Mouse (Mus musculus): ENCODE measurements around the gene Fam186a. TPM values are rescaled to one million over a fixed set of nuclear protein-coding genes. Genes with fewer than 3 reads are reported as not detected.
"Not testable (repeated sequence)": the region's sequence is repeated elsewhere in the genome, so short reads cannot be mapped to it uniquely, and the experiment has no call there.

The Fam186a gene
- polyA plus RNA-seq, 1 experiment from 2014 or later: not detected

GRCm38 (mm10) chr15:99934501-99934900, 32.4 kb downstream of the Fam186a start:
- no peak overlapping the region for H3K27ac ChIP-seq (ENCODE audit: poor library complexity, severe bottlenecking)
- no peak for ATAC-seq (ENCODE audit: insufficient number of reproducible peaks, low FRiP score)
- no peak overlapping the region for H3K9ac ChIP-seq
- no peaks in the 10 kb centered on the region for H3K9me3 ChIP-seq (replicated peaks)
- no peaks in the 10 kb centered on the region for H3K36me3 ChIP-seq
- no peaks in the 10 kb centered on the region for H3K4me1 ChIP-seq (replicated peaks)
- H3K4me2 ChIP-seq: no peak overlapping the region
- no peaks in the 10 kb centered on the region for H3K27me3 ChIP-seq (replicated peaks)
- no peak overlapping the region for H3K4me3 ChIP-seq
- WGBS: 63% methylated on average over 1 of the region's 1 CpGs

GRCm38 (mm10) chr15:99931231-99931630, 35.6 kb downstream of the Fam186a start:
- Histone ChIP-seq H3K27ac (ENCODE audit: poor library complexity, severe bottlenecking) (no peak overlapping the region), H3K36me3 (no peaks in the 10 kb centered on the region), H3K4me3 (no peak overlapping the region), H3K4me1 (replicated peaks) (no peaks in the 10 kb centered on the region), H3K9me3 (replicated peaks) (no peaks in the 10 kb centered on the region), H3K27me3 (replicated peaks) (no peaks in the 10 kb centered on the region), H3K9ac (no peak overlapping the region), H3K4me2 (no peak overlapping the region)
- WGBS: 79% methylated on average over 8 of the region's 8 CpGs
- ATAC-seq (ENCODE audit: insufficient number of reproducible peaks, low FRiP score): no peak

- H3K4me3 ChIP-seq: no peak overlapping the region
- no peaks in the 10 kb centered on the region for H3K9me3 ChIP-seq (replicated peaks)
- no peaks in the 10 kb centered on the region for H3K36me3 ChIP-seq
- H3K27ac ChIP-seq (ENCODE audit: poor library complexity, severe bottlenecking): no peak overlapping the region
- no peaks in the 10 kb centered on the region for H3K27me3 ChIP-seq (replicated peaks)
- no peak overlapping the region for H3K9ac ChIP-seq
- 76% methylated on average over 15 of the region's 15 CpGs for WGBS
- H3K4me1 ChIP-seq (replicated peaks): no peaks in the 10 kb centered on the region
- ATAC-seq (ENCODE audit: insufficient number of reproducible peaks, low FRiP score): no peak
- H3K4me2 ChIP-seq: no peak overlapping the region
Measured at GRCm38 (mm10) chr15:99919601-99920158, 47.2 kb downstream of the Fam186a start.

GRCm38 (mm10) chr15:99917264-99917663, 49.6 kb downstream of the Fam186a start:
- Histone ChIP-seq H3K27ac (ENCODE audit: poor library complexity, severe bottlenecking) (no peak overlapping the region), H3K4me3 (no peak overlapping the region), H3K9me3 (replicated peaks) (no peaks in the 10 kb centered on the region), H3K9ac (no peak overlapping the region), H3K27me3 (replicated peaks) (no peaks in the 10 kb centered on the region), H3K36me3 (no peaks in the 10 kb centered on the region), H3K4me1 (replicated peaks) (no peaks in the 10 kb centered on the region), H3K4me2 (no peak overlapping the region)
- 73% methylated on average over 3 of the region's 3 CpGs for WGBS
- ATAC-seq (ENCODE audit: insufficient number of reproducible peaks, low FRiP score): no peak

GRCm38 (mm10) chr15:99914613-99915012, 52.2 kb downstream of the Fam186a start:
- no peaks in the 10 kb centered on the region for H3K36me3 ChIP-seq
- no peak overlapping the region for H3K4me2 ChIP-seq
- no peak overlapping the region for H3K9ac ChIP-seq
- ATAC-seq (ENCODE audit: insufficient number of reproducible peaks, low FRiP score): no peak
- H3K4me3 ChIP-seq: no peak overlapping the region
- 78% methylated on average over 5 of the region's 5 CpGs for WGBS
- no peak overlapping the region for H3K27ac ChIP-seq (ENCODE audit: poor library complexity, severe bottlenecking)
- no peaks in the 10 kb centered on the region for H3K4me1 ChIP-seq (replicated peaks)
- H3K9me3 ChIP-seq (replicated peaks): no peaks in the 10 kb centered on the region
- no peaks in the 10 kb centered on the region for H3K27me3 ChIP-seq (replicated peaks)

- H3K4me3 ChIP-seq: no peak overlapping the region
- no peaks in the 10 kb centered on the region for H3K9me3 ChIP-seq (replicated peaks)
- H3K4me2 ChIP-seq: no peak overlapping the region
- no peak overlapping the region for H3K27ac ChIP-seq (ENCODE audit: poor library complexity, severe bottlenecking)
- no peak for ATAC-seq (ENCODE audit: insufficient number of reproducible peaks, low FRiP score)
- no peak overlapping the region for H3K9ac ChIP-seq
- no peaks in the 10 kb centered on the region for H3K36me3 ChIP-seq
- 86% methylated on average over 4 of the region's 4 CpGs for WGBS
- no peaks in the 10 kb centered on the region for H3K4me1 ChIP-seq (replicated peaks)
- H3K27me3 ChIP-seq (replicated peaks): no peaks in the 10 kb centered on the region
Measured at GRCm38 (mm10) chr15:99911785-99912184, 55.1 kb downstream of the Fam186a start.

GRCm38 (mm10) chr15:99909339-99909996, 57.4 kb downstream of the Fam186a start:
- not testable (repeated sequence) for H3K36me3 ChIP-seq; H3K9ac ChIP-seq; H3K27ac ChIP-seq (ENCODE audit: poor library complexity, severe bottlenecking); H3K9me3 ChIP-seq (replicated peaks); H3K4me2 ChIP-seq; H3K4me3 ChIP-seq; ATAC-seq (ENCODE audit: insufficient number of reproducible peaks, low FRiP score); H3K4me1 ChIP-seq (replicated peaks); H3K27me3 ChIP-seq (replicated peaks)
- 38% methylated on average over 14 of the region's 14 CpGs for WGBS

- no peaks in the 10 kb centered on the region for H3K9me3 ChIP-seq (replicated peaks)
- no peak overlapping the region for H3K27ac ChIP-seq (ENCODE audit: poor library complexity, severe bottlenecking)
- H3K36me3 ChIP-seq: no peaks in the 10 kb centered on the region
- ATAC-seq (ENCODE audit: insufficient number of reproducible peaks, low FRiP score): no peak
- H3K27me3 ChIP-seq (replicated peaks): no peaks in the 10 kb centered on the region
- WGBS: 60% methylated on average over 1 of the region's 1 CpGs
- H3K4me3 ChIP-seq: no peak overlapping the region
- no peaks in the 10 kb centered on the region for H3K4me1 ChIP-seq (replicated peaks)
- H3K4me2 ChIP-seq: no peak overlapping the region
- H3K9ac ChIP-seq: no peak overlapping the region
Measured at GRCm38 (mm10) chr15:99907514-99907913, 59.3 kb downstream of the Fam186a start.

- Histone ChIP-seq H3K36me3 (no peaks in the 10 kb centered on the region), H3K9me3 (replicated peaks) (no peaks in the 10 kb centered on the region), H3K9ac (no peak overlapping the region), H3K4me3 (no peak overlapping the region), H3K27me3 (replicated peaks) (no peaks in the 10 kb centered on the region), H3K4me2 (no peak overlapping the region), H3K4me1 (replicated peaks) (no peaks in the 10 kb centered on the region), H3K27ac (ENCODE audit: poor library complexity, severe bottlenecking) (no peak overlapping the region)
- no peak for ATAC-seq (ENCODE audit: insufficient number of reproducible peaks, low FRiP score)
- WGBS: 84% methylated on average over 4 of the region's 4 CpGs
Measured at GRCm38 (mm10) chr15:99907041-99907440, 59.8 kb downstream of the Fam186a start.

GRCm38 (mm10) chr15:99904841-99905240, 62.0 kb downstream of the Fam186a start:
- H3K9ac ChIP-seq: no peak overlapping the region
- WGBS: 79% methylated on average over 9 of the region's 9 CpGs
- no peak overlapping the region for H3K4me2 ChIP-seq
- H3K36me3 ChIP-seq: no peaks in the 10 kb centered on the region
- H3K9me3 ChIP-seq (replicated peaks): no peaks in the 10 kb centered on the region
- no peak overlapping the region for H3K4me3 ChIP-seq
- H3K4me1 ChIP-seq (replicated peaks): no peaks in the 10 kb centered on the region
- H3K27ac ChIP-seq (ENCODE audit: poor library complexity, severe bottlenecking): no peak overlapping the region
- no peaks in the 10 kb centered on the region for H3K27me3 ChIP-seq (replicated peaks)
- no peak for ATAC-seq (ENCODE audit: insufficient number of reproducible peaks, low FRiP score)

- no peak overlapping the region for H3K9ac ChIP-seq
- no peak overlapping the region for H3K4me3 ChIP-seq
- 4% methylated on average over 4 of the region's 4 CpGs for WGBS
- no peak overlapping the region for H3K27ac ChIP-seq (ENCODE audit: poor library complexity, severe bottlenecking)
- H3K9me3 ChIP-seq (replicated peaks): no peaks in the 10 kb centered on the region
- H3K27me3 ChIP-seq (replicated peaks): no peaks in the 10 kb centered on the region
- no peaks in the 10 kb centered on the region for H3K36me3 ChIP-seq
- H3K4me1 ChIP-seq (replicated peaks): no peaks in the 10 kb centered on the region
- ATAC-seq (ENCODE audit: insufficient number of reproducible peaks, low FRiP score): no peak
- no peak overlapping the region for H3K4me2 ChIP-seq
Measured at GRCm38 (mm10) chr15:99904333-99904732, 62.5 kb downstream of the Fam186a start.

- H3K4me3 ChIP-seq: no peak overlapping the region
- WGBS: 75% methylated on average over 5 of the region's 5 CpGs
- H3K9me3 ChIP-seq (replicated peaks): no peaks in the 10 kb centered on the region
- H3K9ac ChIP-seq: no peak overlapping the region
- no peak overlapping the region for H3K4me2 ChIP-seq
- H3K4me1 ChIP-seq (replicated peaks): no peaks in the 10 kb centered on the region
- ATAC-seq (ENCODE audit: insufficient number of reproducible peaks, low FRiP score): no peak
- H3K27ac ChIP-seq (ENCODE audit: poor library complexity, severe bottlenecking): no peak overlapping the region
- no peaks in the 10 kb centered on the region for H3K36me3 ChIP-seq
- H3K27me3 ChIP-seq (replicated peaks): no peaks in the 10 kb centered on the region
Measured at GRCm38 (mm10) chr15:99903227-99903626, 63.6 kb downstream of the Fam186a start.
